13 mouse cellular contexts compared by ENCODE assay signal in genomic region chr10:60186191-60186945, GRCm38 (mm10). TPM values are rescaled to one million over a fixed set of nuclear protein-coding genes. Genes with fewer than 3 reads are reported as not detected.
DNase-seq lines count a peak whose midpoint lies in the region; ATAC-seq and TF ChIP-seq lines count a peak whose summit lies in the region.
"Had no signal": no experiment of that assay in that cellular context is flagged by ENCODE, and none has a peak within 500 bp of the region (broad histone marks: within the 10 kb centered on the region; RNA-seq: fewer than 3 reads in every experiment).

No protein-coding gene starts in this region.

- peak overlapping the region; percentile 4; the same call in 1 of the 2 replicates for H3K27ac ChIP-seq in limb, embryonic 14.5 days (replicated peaks; ENCODE audit: low read depth, low read length)
- H3K27ac ChIP-seq in limb, embryonic 10.5 days, result no peak overlapping the region
- H3K27ac ChIP-seq in heart, embryonic 12.5 days (ENCODE audit: poor library complexity, severe bottlenecking), result no peak overlapping the region
- no peak overlapping the region for H3K27ac ChIP-seq in hindbrain, embryonic 16.5 days (ENCODE audit: low read depth, low read length)

- H3K4me3 ChIP-seq in limb, embryonic 14.5 days (replicated peaks; ENCODE audit: low read length), result no peak overlapping the region
- H3K4me3 ChIP-seq in limb, embryonic 10.5 days, result no peak overlapping the region
- H3K4me3 ChIP-seq in heart, embryonic 12.5 days, result no peak overlapping the region
- no peak overlapping the region for H3K4me3 ChIP-seq in hindbrain, embryonic 16.5 days (ENCODE audit: low read length)
- H3K4me3 ChIP-seq: erythroblast, embryonic 14.5 days; neural tube, embryonic 13.5 days had no signal

- no peak overlapping the region for H3K9ac ChIP-seq in limb, embryonic 14.5 days (ENCODE audit: low read depth, low read length, severe bottlenecking)
- H3K9ac ChIP-seq in heart, embryonic 12.5 days, result no peak overlapping the region
- H3K9ac ChIP-seq in hindbrain, embryonic 16.5 days (ENCODE audit: low read depth, low read length), result no peak overlapping the region
- H3K9ac ChIP-seq: neural tube, embryonic 13.5 days had no signal

- no peak for DNase-seq in limb, embryonic 14.5 days (ENCODE audit: low spot score)
- no peak for DNase-seq in limb, embryonic 10.5 days (ENCODE audit: low spot score)
- DNase-seq in brain, adult 2 months (ENCODE audit: low read depth, low spot score), result peak; percentile 63
- DNase-seq in lung, postnatal 14 days, result peak; percentile 29
- no peak for DNase-seq in neural tube, embryonic 10.5 days (ENCODE audit: extremely low spot score, low spot score)
- DNase-seq in frontal cortex, postnatal 25 days (ENCODE audit: low spot score in 2 of 2), result no peak
- DNase-seq: gastrocnemius, postnatal 14 days; kidney, adult 2 months; thymus, postnatal 25 days had no signal

- H3K4me1 ChIP-seq in limb, embryonic 14.5 days (ENCODE audit: control insufficient read depth, insufficient read depth, low read length), result peaks cover 24% of the 10 kb centered on the region
- peaks cover 7% of the 10 kb centered on the region for H3K4me1 ChIP-seq in limb, embryonic 10.5 days
- 0 out of 2 replicates have a peak, but pooled peaks cover 3% of the 10 kb centered on the region for H3K4me1 ChIP-seq in heart, embryonic 12.5 days (replicated peaks)
- H3K4me1 ChIP-seq in hindbrain, embryonic 16.5 days (ENCODE audit: control insufficient read depth, insufficient read depth, low read depth, low read length), result peaks cover 5% of the 10 kb centered on the region; the same call in 1 of the 2 replicates

- WGBS in limb, embryonic 14.5 days, result 82% methylated on average over 43 of the region's 44 CpGs
- 81% methylated on average over 44 of the region's 44 CpGs for WGBS in limb, embryonic 10.5 days
- 48% methylated on average over 44 of the region's 44 CpGs for WGBS in heart, embryonic 12.5 days
- WGBS in hindbrain, embryonic 16.5 days, result 89% methylated on average over 44 of the region's 44 CpGs

- no peaks in the 10 kb centered on the region for H3K27me3 ChIP-seq in limb, embryonic 14.5 days (ENCODE audit: control insufficient read depth, insufficient read depth, low read length)
- peaks cover 27% of the 10 kb centered on the region for H3K27me3 ChIP-seq in limb, embryonic 10.5 days (ENCODE audit: low read depth, poor library complexity, severe bottlenecking)
- peaks cover 70% of the 10 kb centered on the region for H3K27me3 ChIP-seq in heart, embryonic 12.5 days (replicated peaks)
- no peaks in the 10 kb centered on the region for H3K27me3 ChIP-seq in hindbrain, embryonic 16.5 days (replicated peaks; ENCODE audit: control insufficient read depth, insufficient read depth, low read length)
- H3K27me3 ChIP-seq: neural tube, embryonic 13.5 days had no signal

- peaks cover 36% of the 10 kb centered on the region for H3K36me3 ChIP-seq in limb, embryonic 14.5 days (ENCODE audit: control insufficient read depth, insufficient read depth, low read length)
- H3K36me3 ChIP-seq in limb, embryonic 10.5 days, result peaks cover 20% of the 10 kb centered on the region
- H3K36me3 ChIP-seq in heart, embryonic 12.5 days, result no peaks in the 10 kb centered on the region
- H3K36me3 ChIP-seq in hindbrain, embryonic 16.5 days (ENCODE audit: control insufficient read depth, insufficient read depth, low read length), result no peaks in the 10 kb centered on the region; the same call in 1 of the 2 replicates

- no peaks in the 10 kb centered on the region for H3K9me3 ChIP-seq in limb, embryonic 14.5 days (ENCODE audit: control insufficient read depth, low read length)
- H3K9me3 ChIP-seq in limb, embryonic 10.5 days (replicated peaks), result no peaks in the 10 kb centered on the region
- H3K9me3 ChIP-seq in heart, embryonic 12.5 days (replicated peaks), result peaks cover 4% of the 10 kb centered on the region; the same call in 1 of the 2 replicates
- H3K9me3 ChIP-seq in hindbrain, embryonic 16.5 days (ENCODE audit: control insufficient read depth, low read length), result 0 out of 2 replicates have a peak, but pooled peaks cover 2% of the 10 kb centered on the region
- H3K9me3 ChIP-seq: neural tube, embryonic 13.5 days had no signal

- no peak for TF ChIP-seq POLR2A in limb, embryonic 14.5 days (IDR thresholded peaks at IDR 0.05; ENCODE audit: borderline replicate concordance, extremely low read depth, insufficient read depth, insufficient read length)

- ATAC-seq in limb, embryonic 14.5 days (ENCODE audit: low FRiP score, low read depth), result no peak
- ATAC-seq in heart, embryonic 12.5 days (ENCODE audit: insufficient number of reproducible peaks, low FRiP score), result no peak
- ATAC-seq in hindbrain, embryonic 16.5 days, result no peak

- H3K4me2 ChIP-seq in limb, embryonic 14.5 days (replicated peaks; ENCODE audit: low read depth, low read length, severe bottlenecking), result no peak overlapping the region
- peak overlapping the region; percentile 31; the same call in 1 of the 2 replicates for H3K4me2 ChIP-seq in heart, embryonic 12.5 days
- no peak overlapping the region for H3K4me2 ChIP-seq in hindbrain, embryonic 16.5 days (ENCODE audit: low read length)
- H3K4me2 ChIP-seq: neural tube, embryonic 13.5 days had no signal

RNA-seq across cellular contexts. Expression of gene Chst3, which starts 32.7 kb away (rescaled TPM):
- polyA plus RNA-seq in limb, embryonic 14.5 days (2012; rRNA removed), result 7.7 and 9.7 TPM in 2 replicates
- 2.0 TPM in 2 replicates for polyA plus RNA-seq in limb, embryonic 14.5 days (2014; fragmentation: Nextera tagmentation; extraction: Ambion mirVana)
- polyA plus RNA-seq in limb, embryonic 10.5 days (2016; fragmentation: Nextera tagmentation; extraction: Ambion mirVana), result 1.4 and 2.0 TPM in 2 replicates
- 0.69 and 0.72 TPM in 2 replicates for polyA plus RNA-seq in heart, embryonic 12.5 days (2016; fragmentation: Nextera tagmentation; extraction: Ambion mirVana)
- 1.7 and 1.9 TPM in 2 replicates for polyA plus RNA-seq in hindbrain, embryonic 16.5 days (2015; fragmentation: Nextera tagmentation; extraction: Ambion mirVana)
- polyA plus RNA-seq: erythroblast, embryonic 14.5 days had no signal

Comparison
In these comparisons a context has a peak if more than half of its experiments do, and no peak if none do; other contexts are left out.
1. DNase-seq: peak in brain, adult 2 months (single experiment) and lung, postnatal 14 days (single experiment); none in limb, embryonic 14.5 days (single experiment), limb, embryonic 10.5 days (single experiment), neural tube, embryonic 10.5 days (single experiment) and frontal cortex, postnatal 25 days (0 of 2).